Mouse (Mus musculus) c-Kit-positive CD71-negative TER-119-negative erythroid progenitor cells, embryonic 14.5 days (primary cell): ENCODE measurements at regions not wholly inside any gene's neighbourhood (a gene's known extent, or its start where the extent isn't known, plus 50 kb on each side); places are given as distances from the start of the nearest gene placed in this dataset.

Experiments
- DNase-seq: peaks from one replicate; pipeline ENCODE4 v3.0.0-alpha.2; 2013; ENCODE audit warnings: low read depth

GRCm38 (mm10) chr1:186234536-186234935, 117.4 kb upstream of the Lyplal1 start:
- DNase-seq = no peak

DNA sequence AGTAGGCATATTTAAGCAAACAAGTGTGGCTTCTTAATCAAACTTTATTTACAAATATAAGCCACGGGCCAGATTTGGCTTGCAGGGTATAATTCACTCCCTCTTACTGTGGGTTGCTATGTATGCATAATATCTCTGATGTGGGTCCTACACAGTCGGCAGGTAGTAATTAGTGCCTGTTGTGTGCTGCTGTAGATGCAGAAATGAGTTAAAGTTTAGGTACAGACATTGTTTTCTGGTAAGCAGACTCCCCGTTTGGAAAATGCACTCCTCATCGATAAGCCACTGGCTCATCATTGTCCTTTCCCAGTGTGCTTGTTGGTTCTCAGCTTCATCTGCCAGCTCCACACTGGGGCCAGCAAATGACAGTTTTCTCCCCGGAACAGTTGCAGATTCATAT, 113.4 kb upstream of the Lyplal1 start:
- no peak for DNase-seq

DNA sequence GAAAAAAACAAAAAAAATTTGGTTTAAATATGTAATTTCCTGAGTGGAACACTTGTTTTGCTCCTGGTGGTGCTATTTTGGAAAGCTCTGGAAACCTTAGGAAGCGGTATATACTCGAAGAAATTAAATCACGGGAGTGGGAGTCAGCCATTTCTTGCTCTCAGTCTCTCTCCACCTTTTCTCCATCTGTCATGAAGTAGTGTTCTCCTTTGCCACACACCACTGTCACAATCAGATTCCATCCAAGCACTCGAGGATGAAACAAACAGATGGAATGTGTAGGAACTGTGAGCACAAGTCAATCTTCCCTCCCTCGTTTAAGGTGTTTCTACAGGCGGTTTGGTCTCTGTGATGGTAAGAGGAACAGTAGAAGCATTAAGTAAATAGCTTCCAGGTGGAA, 112.7 kb upstream of the Lyplal1 start:
- no peak for DNase-seq

DNA sequence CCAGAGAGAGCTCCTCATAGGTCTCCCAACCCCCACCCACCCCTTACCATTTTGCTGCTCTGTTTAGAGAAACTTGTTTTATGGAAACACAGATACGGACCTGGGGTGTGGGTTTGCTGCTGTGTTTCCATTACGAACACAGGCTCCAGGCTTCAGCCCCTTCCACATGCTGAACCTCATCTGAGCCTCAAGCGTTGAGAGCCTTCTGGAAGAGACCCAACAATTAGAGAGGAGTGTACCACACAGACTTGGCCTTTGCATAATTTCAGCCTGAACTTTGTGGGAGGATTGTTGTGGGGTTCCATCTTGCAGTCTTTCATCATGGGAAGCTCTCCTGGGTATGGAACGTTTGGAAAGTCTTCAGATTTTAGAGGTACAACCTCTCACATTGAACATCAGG, 111.3 kb upstream of the Lyplal1 start:
- no peak for DNase-seq

DNA sequence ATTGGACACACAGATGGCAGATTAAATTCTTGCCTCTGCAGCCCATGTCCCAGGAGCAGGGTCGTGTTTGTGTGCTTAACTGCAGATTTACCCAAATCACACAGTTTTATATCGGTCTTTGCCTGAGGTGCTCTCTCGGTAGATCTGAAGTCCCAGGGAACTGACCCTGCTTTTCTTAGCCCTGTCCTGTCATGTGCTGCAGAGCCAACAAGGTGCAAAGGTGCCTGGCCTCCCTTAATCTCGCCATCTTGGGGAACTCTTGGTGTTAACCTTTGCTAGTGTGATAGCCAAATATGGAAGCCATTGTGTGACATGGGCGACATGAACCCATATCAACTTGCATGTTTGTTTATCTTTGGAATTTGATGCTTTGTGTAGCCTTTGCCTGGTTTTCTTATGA, 107.1 kb upstream of the Lyplal1 start:
- no peak for DNase-seq

GRCm38 (mm10) chr1:186223417-186223816, 106.3 kb upstream of the Lyplal1 start:
- DNase-seq = no peak

GRCm38 (mm10) chr1:186218995-186219394, 101.9 kb upstream of the Lyplal1 start:
- no peak for DNase-seq

GRCm38 (mm10) chr1:186217198-186217597, 100.1 kb upstream of the Lyplal1 start:
- no peak for DNase-seq

- no peak for DNase-seq
These were observed 87.0 kb upstream of the Lyplal1 start for GRCm38 (mm10) chr1:186204151-186204550.

DNA sequence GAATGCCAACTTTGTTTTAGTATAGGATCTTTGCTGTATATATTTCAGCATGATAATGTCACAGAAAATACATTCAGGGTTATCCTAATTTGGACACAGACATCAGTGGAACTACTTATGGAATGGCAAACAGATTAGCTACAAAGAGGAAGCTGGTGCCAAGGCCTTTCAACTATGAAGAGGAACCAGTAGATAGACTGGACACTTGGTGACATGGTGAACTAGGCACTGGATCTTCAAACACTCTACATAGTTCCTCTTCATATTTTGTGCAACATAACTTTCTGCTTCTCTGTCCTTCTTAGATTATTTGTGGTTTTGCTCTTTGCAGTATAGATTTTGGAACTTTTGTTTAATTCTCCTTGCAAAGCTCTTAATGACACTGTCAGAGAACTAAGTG, 85.4 kb upstream of the Lyplal1 start:
- DNase-seq = no peak

GRCm38 (mm10) chr1:186198391-186198790, 81.3 kb upstream of the Lyplal1 start:
- no peak for DNase-seq

DNA sequence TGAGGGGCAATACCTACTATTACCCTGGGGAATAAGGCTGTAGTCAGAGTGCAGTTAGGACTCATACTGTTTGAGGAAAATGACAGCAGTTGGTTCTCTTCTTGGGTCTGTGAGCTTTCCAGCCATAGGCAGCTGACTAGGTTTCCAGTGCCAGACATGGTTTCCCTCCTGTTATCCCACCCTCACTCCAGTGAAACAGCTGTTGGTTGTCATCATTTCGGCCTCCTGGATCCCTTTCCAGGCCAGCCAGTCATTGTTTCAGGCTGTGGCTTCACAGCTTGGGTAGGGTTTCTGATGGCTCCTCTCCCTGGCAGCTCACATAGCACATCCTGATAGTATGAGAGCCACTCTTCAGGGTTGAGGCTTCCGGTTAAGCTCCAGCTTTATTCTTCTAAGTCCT, 79.9 kb upstream of the Lyplal1 start:
- no peak for DNase-seq

- DNase-seq = no peak
These were observed 72.3 kb upstream of the Lyplal1 start for GRCm38 (mm10) chr1:186189390-186189789.

DNA sequence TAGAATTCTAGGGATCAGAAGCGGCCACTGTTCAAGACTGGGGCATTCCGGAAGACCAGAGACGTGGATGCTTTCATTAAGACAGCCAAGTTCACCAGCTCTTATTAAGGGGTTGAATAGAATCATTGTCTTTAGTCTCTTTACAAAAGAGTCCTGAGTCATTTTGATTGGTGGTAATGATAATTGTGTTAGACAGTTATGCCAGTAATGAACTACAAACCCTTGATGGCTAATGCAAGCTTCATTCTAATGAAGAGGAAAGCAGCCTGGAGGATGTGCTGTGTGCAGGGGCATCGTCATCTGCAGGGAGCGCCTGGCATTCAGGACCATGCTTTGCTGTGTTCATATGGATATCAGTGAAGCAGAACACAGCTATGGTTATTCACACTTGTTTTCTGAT, 70.3 kb upstream of the Lyplal1 start:
- DNase-seq = no peak

DNA sequence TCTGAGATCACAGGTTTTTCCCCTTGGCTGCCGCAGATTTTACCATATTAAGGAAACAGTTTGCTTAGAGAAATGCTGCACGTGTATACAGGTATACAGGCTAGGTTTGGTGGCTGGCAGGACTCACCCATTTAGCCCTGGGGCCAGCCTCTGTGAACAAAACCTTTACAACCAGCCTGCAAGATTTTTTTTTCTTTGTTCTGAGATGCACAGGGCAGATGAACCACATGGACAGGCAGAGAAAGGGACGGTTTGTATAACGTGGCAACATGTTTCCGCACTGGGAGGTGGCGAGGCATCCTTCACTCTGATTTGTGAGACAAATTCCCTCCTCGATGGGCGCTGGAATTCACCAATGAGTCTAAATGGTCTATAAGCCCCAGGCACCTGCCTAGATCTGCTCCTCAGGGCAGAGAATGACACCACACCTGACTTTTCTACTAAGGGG, 66.1 kb upstream of the Lyplal1 start:
- no peak for DNase-seq

- no peak for DNase-seq
These were observed 65.5 kb upstream of the Lyplal1 start for GRCm38 (mm10) chr1:186182498-186183203.

DNA sequence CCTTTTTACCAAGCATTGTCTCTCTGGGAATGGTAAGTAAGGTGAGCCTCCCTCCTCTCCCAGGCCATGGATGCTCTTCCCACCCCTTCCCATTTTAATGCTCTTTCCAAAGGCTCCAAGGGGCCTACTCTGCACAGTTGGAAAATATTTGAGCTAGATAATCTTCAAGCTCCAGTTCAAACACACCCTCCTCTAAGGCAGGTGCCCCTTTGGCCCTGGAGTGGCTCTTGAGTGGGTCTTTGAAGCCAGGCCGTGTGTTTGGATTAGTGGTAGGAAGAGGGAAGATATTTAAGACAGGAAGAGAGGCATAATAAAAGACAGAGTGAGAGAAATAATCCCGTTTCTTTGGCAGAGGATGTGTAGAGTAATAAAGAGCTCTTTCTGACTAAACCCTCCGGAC, 59.9 kb upstream of the Lyplal1 start:
- no peak for DNase-seq

DNA sequence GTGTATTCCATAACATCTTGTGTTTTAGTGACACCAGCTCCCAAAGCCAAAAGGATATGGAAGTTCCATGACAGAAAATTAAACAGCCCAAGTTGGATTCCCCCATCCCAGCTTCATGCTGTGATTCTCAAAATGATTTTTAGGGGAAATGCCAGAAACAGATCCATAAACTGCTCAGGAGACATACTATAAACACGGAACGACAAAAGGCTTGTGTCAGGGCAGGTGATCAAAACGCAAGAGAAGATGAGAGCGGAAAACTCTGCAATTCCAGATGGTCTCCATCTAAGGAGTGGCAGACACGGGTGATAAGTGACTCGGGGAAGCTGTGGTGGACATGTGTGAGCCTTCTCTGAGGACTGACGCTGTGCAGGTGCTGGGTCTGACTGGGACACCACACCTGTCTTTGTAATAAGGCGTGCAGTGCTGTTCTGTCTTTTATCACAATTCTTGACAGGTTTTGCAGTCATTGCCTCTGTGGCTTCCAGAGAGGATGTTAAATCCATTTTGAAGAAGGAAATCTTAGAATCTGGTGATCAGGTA, 56.4 kb upstream of the Lyplal1 start:
- no peak for DNase-seq

DNA sequence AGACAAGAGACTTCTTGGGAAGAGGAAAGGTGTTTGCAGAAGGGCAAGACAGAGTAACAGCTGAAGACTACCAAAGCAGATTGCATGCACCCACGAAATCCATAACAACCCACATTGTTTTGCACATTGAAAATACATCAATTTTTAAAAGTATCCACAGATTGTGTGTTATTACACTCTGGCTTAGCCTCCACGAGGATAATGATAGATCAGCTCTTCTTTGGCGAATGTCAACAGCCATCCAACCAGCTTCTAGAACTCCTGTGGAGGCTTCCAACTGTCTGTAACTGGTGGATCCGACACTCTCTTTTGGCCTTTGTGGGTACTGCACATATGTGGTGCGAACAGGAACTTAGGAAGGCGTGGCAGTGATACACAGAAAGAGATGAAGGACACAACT, 54.6 kb upstream of the Lyplal1 start:
- DNase-seq = no peak
